Mouse (Mus musculus): ENCODE results near the gene Aifm2. TPM values are rescaled to one million over a fixed set of nuclear protein-coding genes. Genes with fewer than 3 reads are reported as not detected.

Gene Aifm2
- total RNA-seq, 4 experiments from 2014 or later = 185 to 376 (median 281) TPM

DNA sequence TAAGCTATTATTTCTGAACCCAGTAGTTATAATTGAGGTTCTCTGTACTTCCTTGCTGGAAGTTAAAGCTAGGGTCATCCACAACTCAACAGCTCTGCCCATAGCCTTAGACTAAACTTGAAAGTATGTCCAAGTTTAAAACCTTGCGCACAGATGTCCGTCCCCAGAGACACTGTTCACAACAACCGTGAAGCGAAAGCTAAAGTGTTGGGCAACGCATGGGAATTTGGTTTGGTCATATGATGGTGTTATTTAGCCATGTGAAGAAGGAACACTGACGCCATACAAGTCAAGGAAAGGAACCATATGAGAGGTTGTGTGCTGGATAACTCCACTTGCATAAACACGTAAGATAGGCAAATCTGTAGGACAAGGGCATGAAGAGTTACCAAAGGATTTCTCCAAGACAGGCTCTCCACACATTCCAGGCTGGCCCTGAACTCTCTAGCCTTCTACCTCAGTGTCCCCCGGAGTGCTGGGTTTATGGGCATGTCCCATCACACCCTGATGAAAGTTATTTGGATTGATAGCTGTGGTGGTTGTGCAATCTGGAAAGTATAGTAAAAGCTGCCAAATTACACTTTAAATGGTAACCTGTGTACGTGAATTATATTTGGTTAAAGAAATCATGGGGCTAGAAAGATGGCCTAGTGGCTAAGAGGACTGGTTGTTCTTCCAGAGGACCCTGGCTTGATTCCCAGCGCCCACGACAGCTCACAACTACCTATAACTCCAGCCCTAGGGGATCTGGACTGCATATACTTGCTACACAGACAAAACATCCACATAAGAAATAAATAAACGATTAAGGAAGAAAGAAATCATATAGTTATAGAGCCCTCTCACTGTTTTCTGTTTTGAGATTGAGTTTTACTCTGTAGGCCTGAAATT, 2.6 kb downstream of the Aifm2 start:
- DNase-seq = no peak

- peak; percentile 79 for DNase-seq
Observed at GRCm38 (mm10) chr10:61720331-61720730, 5.3 kb downstream of the Aifm2 start.

DNA sequence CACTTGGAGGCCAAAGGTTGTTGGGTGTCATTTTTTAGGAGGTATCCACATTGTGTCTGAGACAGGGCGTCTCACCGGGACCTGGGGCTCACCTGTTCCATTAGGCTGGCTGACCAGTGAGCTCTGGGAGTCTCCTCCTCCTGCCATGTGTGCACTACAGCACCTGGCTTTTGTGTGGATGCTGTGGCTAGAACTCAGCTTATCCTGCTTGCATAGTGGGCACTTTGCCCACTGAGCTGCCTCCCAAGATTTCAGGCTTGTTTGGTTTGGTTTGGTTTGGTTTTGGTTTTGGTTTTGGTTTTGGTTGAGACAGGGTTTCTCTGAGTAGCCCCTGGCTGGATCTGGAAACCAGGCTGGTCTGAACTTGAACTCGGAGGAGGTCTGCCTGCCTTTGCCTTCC, 7.2 kb downstream of the Aifm2 start:
- no peak for DNase-seq

DNA sequence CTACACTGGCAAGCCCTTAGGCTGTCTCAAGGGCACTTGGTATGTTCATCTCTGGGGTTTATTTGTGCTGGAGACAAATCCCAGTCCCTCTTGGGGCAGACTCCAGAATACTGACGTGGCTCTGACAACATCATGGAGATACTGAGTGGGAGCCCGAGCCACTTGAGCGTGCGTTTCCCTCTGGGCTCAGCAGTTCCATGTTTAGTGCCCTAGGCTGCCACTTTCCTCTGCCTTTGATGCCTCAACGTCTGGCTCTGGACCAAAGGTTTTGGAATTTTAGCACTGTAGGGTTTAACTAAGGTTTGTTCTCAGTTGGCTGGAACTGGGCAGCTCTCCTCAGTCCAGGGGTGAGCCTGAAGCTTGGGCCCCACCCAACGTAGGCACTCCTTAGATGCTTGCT, 8.2 kb downstream of the Aifm2 start:
- no peak for DNase-seq

DNA sequence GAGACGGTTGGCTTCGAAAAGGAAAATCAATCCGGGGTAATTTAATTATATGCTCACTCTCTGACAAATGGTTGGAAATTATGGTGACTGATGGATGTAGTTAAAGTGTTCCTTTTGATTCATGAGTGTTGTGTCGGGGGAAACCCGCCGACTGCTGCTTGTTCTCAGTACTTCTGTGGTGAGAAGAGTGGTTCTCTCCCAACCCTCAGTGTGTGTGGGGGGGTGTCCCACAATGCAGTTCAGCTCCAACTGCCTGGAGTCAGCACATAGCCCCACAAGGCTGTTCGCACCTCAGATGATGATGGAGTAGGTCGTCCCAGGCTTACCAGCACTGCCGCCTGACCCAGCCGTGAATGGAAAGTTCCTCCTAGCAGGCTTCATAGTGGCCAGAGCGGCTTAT, 14.1 kb downstream of the Aifm2 start:
- DNase-seq = no peak

DNA sequence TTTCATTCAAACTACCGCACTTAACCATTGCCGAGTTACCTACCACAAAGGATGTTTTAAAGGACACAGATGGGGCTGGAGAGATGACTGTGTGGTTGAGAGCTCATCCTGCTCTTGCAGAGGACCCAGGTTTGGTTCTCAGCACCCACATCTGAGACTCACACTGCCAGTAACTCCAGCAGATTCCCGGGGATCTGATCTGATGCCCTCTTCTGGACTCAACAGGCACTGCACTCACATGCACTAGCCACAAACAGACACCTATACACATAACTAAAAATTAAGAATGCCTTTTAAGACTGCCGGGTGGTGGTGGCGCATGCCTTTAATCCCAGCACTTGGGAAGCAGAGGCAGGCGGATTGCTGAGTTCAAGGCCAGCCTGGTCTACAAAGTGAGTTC, 15.1 kb downstream of the Aifm2 start:
- no peak for DNase-seq

GRCm38 (mm10) chr10:61734377-61734776, 19.3 kb downstream of the Aifm2 start:
- DNase-seq = no peak

DNA sequence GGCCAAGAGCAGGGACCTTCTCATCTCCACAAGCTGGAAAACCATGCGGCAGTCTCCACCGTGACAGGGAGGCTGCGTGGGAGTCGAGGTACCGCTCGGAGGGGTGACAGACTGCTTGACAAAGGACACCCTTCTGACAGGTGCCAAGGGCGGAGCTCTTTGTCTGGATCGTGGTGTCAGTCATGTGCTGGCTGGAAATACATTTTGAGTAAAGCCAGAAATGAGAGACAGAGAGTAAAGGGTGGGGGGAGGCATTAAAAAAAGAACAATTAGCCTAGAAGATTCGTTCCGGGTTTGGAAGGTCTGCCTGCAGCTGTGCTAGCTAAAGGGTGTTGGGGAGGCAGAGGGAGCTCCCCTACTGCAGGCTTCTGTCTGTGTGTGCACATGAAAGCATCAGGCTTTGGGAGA, 21.6 kb downstream of the Aifm2 start:
- DNase-seq = no peak

- DNase-seq = no peak
Observed at GRCm38 (mm10) chr10:61737537-61737936, 22.5 kb downstream of the Aifm2 start.

DNA sequence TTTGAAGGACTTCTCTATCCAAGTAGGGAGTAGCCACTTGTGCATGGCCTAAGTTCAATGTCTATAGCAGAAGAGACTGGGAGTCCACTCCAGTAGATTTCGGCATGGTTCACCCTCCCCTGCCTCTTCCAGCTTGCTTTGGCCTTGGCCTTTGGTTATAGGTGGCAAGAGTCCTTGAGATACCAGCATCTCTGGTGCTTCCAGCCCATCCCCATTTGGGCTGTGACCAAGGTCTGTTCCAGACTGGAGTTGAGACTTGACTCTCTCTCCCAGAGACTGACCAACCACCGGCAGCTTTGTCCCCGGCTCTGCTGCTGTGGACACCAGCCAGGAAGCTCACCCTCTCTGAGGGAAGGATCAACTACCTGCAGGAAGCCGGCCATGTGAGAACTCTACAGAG, 23.1 kb downstream of the Aifm2 start:
- peak; percentile 61 for DNase-seq

DNA sequence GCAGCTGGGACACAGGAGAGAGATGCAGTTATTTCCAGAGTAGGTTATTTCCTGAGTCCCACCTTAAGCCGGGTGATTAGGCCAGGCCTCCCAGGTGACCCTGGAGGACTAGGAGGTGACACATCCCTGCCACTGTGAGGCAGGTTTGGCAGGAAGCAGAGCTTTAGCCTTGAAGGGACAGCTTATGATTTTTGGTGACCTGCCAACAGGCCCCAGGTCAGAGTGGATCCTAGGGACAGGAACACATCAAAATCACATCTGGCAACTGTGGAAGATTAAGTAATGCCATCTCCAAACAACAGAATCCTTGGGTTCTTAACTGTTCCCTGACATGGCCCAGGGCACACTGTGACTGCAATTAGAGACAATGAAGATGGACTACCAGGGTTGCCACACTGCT, 26.2 kb downstream of the Aifm2 start:
- peak; percentile 80 for DNase-seq

- DNase-seq = no peak
Observed at GRCm38 (mm10) chr10:61741873-61742272, 26.8 kb downstream of the Aifm2 start.

- no peak for DNase-seq
Observed at GRCm38 (mm10) chr10:61742336-61742735, 27.3 kb downstream of the Aifm2 start.

DNA sequence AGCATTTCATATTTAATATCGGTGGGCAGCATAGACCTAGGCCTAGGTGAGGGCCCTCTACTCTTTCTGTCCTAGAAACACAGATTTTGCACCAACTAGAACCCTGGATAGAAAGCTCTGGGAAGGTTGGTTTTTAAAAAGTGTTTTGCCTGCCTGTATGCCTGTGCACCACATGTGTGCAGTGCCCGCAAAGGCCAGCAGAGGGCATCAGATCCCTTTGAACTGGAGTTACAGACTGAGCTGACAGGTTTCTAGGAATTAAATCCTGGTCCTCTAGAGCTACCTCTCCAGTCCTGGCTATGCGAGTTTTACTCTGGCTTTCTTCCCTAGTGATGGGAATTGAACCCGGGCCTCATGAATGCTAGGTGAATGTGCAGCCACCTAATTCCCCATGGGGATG, 30.1 kb downstream of the Aifm2 start:
- DNase-seq = no peak

GRCm38 (mm10) chr10:61747302-61747701, 32.2 kb downstream of the Aifm2 start:
- no peak for DNase-seq

DNA sequence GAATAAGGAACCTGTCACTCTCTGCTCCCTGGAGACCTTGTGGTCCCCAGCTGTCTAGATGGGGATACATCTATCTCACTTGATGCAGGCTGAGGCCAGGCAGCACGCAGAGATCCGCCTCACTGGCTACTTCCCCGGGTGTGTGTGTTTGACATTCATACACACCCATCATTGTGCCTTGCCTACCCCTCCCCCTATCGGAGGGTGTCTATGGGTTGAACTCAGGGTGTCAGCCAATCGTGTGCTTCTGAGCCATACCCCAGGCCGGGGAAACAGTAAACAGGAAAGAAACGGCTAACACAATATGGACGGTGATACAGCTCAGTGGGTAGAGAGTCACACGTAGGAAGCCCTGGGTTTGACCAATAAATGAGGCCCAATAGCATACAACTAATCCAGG, 35.0 kb downstream of the Aifm2 start:
- DNase-seq = no peak

DNA sequence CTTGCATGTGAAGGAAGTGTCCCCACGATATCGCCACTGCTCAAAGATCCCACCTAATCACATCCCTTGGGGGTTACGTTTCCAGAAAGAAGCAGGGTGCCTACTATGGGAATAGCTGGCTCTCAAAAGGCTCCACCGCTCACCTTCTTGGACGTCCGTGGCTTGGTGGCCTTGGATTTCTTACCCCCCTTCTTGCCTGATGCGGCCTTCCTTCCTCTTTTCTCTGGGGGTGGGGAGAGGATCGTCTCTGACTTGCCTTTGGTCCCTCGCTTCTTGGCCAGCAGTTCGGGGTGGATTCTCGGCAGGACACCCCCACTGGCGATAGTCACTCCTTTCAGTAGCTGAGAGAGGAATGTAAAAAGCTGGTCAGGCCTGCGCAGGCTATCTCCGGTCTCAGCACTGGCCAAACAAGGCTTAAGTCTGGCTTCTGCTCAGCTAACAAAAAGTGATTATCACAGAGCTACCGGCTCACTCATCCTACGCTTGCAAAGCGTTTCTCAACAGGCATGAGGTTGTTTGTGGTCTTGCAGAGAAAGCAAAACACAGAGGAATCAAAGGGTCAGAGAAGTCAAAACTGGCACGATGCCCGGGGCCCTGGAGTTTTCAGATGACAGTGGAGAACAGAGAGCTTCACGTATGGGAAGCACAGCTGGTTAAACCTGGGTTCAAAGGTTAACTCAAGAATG, 36.6 kb downstream of the Aifm2 start:
- DNase-seq = no peak

GRCm38 (mm10) chr10:61753071-61753470, 38.0 kb downstream of the Aifm2 start:
- DNase-seq = no peak

- DNase-seq = no peak
Observed at GRCm38 (mm10) chr10:61757022-61757421, 42.0 kb downstream of the Aifm2 start.

- no peak for DNase-seq
Observed at GRCm38 (mm10) chr10:61758904-61759303, 43.8 kb downstream of the Aifm2 start.

- DNase-seq = no peak
Observed at GRCm38 (mm10) chr10:61759869-61760268, 44.8 kb downstream of the Aifm2 start.

DNA sequence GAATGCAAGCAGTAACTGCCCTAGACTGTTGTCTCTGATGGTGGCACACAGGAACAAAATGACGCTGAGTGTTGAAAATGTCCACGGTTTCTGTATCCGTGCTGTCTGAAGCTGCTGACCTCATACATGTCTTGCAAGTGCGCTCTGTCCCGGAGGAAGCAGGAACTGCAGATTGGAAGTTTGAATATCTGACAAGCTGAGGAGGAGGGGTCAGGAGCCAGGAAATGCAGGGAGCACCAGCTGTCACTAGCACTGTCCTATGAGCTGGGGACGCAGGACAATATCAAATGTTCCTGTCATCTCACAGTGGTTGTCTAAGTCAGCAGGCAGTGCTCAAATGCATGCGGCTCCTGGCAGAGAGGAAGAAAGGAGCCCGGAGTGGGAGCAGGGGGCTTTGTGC, 49.6 kb downstream of the Aifm2 start:
- no peak for DNase-seq

GRCm38 (mm10) chr10:61765558-61765957, 50.5 kb downstream of the Aifm2 start:
- DNase-seq = no peak

- no peak for DNase-seq
Observed at GRCm38 (mm10) chr10:61766806-61767205, 51.7 kb downstream of the Aifm2 start.

Measured in adrenal gland, adult 8-10 months (tissue).